Mouse (Mus musculus): ENCODE data around the gene Polr2e. TPM values are rescaled to one million over a fixed set of nuclear protein-coding genes. Genes with fewer than 3 reads are reported as not detected.

Polr2e gene
- polyA plus RNA-seq, 1 experiment: 226 TPM

GRCm38 (mm10) chr10:80016511-80016910, 23.1 kb downstream of the Polr2e start, which contains the start of gene Arhgap45:
Gene Arhgap45 (plus strand): TSS chr10:80016653.
- H3K36me3 ChIP-seq (ENCODE audit: control insufficient read depth, insufficient read depth, low read length): peaks cover 35% of the 10 kb centered on the region
- no peaks in the 10 kb centered on the region for H3K27me3 ChIP-seq (ENCODE audit: control insufficient read depth, insufficient read depth, low read length)
- TF ChIP-seq CTCF (IDR thresholded peaks at IDR 0.05; ENCODE audit: borderline replicate concordance, control insufficient read depth, extremely low read depth, insufficient read depth, low read length, poor library complexity) (no peak), POLR2A (IDR thresholded peaks at IDR 0.05; ENCODE audit: control insufficient read depth, extremely low read depth, insufficient read depth, low read length, poor library complexity) (peak; percentile 98)
- DNase-seq: peak; percentile 91
- WGBS: 3% methylated on average over 11 of the region's 11 CpGs
- peak within 1 kb of the TSS; percentile 99 for H3K27ac ChIP-seq (ENCODE audit: control insufficient read depth, insufficient read depth, low read length)
- H3K4me3 ChIP-seq (ENCODE audit: control insufficient read depth, insufficient read depth, low read length): peak within 1 kb of the TSS; percentile 83
- H3K4me1 ChIP-seq (replicated peaks; ENCODE audit: control insufficient read depth, insufficient read depth, low read length): peaks cover 41% of the 10 kb centered on the region

DNA sequence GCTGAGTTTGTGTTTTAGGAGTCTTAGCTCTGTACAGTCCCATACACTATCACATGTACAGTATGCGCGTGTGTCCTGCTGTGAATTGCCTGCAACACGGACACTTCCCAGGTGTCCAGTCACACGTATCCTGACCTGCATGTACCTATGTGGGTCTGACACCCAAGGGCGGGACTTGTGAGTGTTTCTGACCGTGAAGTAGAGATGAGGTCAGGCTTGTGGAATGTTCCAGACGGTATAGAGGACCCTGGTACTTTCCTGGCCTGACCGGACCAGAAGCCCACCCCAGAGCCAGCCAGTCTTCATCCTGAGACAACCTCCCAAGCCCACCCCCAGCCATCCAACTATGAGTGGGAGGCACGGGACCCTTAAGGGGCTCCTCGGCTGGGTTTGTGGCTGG, 24.0 kb downstream of the Polr2e start:
- peaks cover 32% of the 10 kb centered on the region for H3K36me3 ChIP-seq (ENCODE audit: control insufficient read depth, insufficient read depth, low read length)
- TF ChIP-seq POLR2A (IDR thresholded peaks at IDR 0.05; ENCODE audit: control insufficient read depth, extremely low read depth, insufficient read depth, low read length, poor library complexity): no peak
- no peak for TF ChIP-seq CTCF (IDR thresholded peaks at IDR 0.05; ENCODE audit: borderline replicate concordance, control insufficient read depth, extremely low read depth, insufficient read depth, low read length, poor library complexity)
- 94% methylated on average over 10 of the region's 10 CpGs for WGBS
- peaks cover 32% of the 10 kb centered on the region for H3K4me1 ChIP-seq (replicated peaks; ENCODE audit: control insufficient read depth, insufficient read depth, low read length)
- no peaks in the 10 kb centered on the region for H3K27me3 ChIP-seq (ENCODE audit: control insufficient read depth, insufficient read depth, low read length)
- DNase-seq: peak; percentile 16
- no peak overlapping the region for H3K4me3 ChIP-seq (ENCODE audit: control insufficient read depth, insufficient read depth, low read length)
- H3K27ac ChIP-seq (ENCODE audit: control insufficient read depth, insufficient read depth, low read length): no peak overlapping the region

GRCm38 (mm10) chr10:80014484-80015290, 24.9 kb downstream of the Polr2e start:
- DNase-seq: peak; percentile 61
- Histone ChIP-seq H3K4me3 (ENCODE audit: control insufficient read depth, insufficient read depth, low read length) (no peak overlapping the region), H3K36me3 (ENCODE audit: control insufficient read depth, insufficient read depth, low read length) (peaks cover 29% of the 10 kb centered on the region), H3K27me3 (ENCODE audit: control insufficient read depth, insufficient read depth, low read length) (no peaks in the 10 kb centered on the region), H3K27ac (ENCODE audit: control insufficient read depth, insufficient read depth, low read length) (no peak overlapping the region), H3K4me1 (replicated peaks; ENCODE audit: control insufficient read depth, insufficient read depth, low read length) (peaks cover 23% of the 10 kb centered on the region)
- TF ChIP-seq POLR2A (IDR thresholded peaks at IDR 0.05; ENCODE audit: control insufficient read depth, extremely low read depth, insufficient read depth, low read length, poor library complexity) (no peak), CTCF (IDR thresholded peaks at IDR 0.05; ENCODE audit: borderline replicate concordance, control insufficient read depth, extremely low read depth, insufficient read depth, low read length, poor library complexity) (peak; percentile 70)
- WGBS: 82% methylated on average over 28 of the region's 28 CpGs

DNA sequence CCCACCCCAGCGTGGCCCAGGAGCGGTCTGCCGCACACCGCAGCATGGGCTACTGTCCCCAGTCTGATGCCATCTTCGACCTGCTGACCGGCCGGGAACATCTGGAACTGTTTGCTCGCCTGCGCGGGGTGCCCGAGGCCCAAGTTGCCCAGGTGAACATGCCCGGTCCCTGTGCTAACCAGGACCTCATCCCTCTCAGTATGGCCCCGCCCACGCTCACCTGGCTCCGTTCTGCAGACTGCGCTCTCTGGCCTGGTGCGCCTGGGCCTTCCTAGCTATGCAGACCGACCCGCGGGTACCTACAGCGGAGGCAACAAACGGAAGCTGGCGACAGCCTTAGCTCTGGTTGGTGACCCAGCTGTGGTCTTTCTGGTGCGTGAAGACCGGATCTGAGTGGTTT, 26.0 kb downstream of the Polr2e start:
- H3K4me1 ChIP-seq (replicated peaks; ENCODE audit: control insufficient read depth, insufficient read depth, low read length): peaks cover 14% of the 10 kb centered on the region
- H3K36me3 ChIP-seq (ENCODE audit: control insufficient read depth, insufficient read depth, low read length): peaks cover 19% of the 10 kb centered on the region
- no peak for TF ChIP-seq CTCF (IDR thresholded peaks at IDR 0.05; ENCODE audit: borderline replicate concordance, control insufficient read depth, extremely low read depth, insufficient read depth, low read length, poor library complexity)
- no peak for TF ChIP-seq POLR2A (IDR thresholded peaks at IDR 0.05; ENCODE audit: control insufficient read depth, extremely low read depth, insufficient read depth, low read length, poor library complexity)
- no peaks in the 10 kb centered on the region for H3K27me3 ChIP-seq (ENCODE audit: control insufficient read depth, insufficient read depth, low read length)
- H3K4me3 ChIP-seq (ENCODE audit: control insufficient read depth, insufficient read depth, low read length): no peak overlapping the region
- 97% methylated on average over 25 of the region's 25 CpGs for WGBS
- DNase-seq: no peak
- H3K27ac ChIP-seq (ENCODE audit: control insufficient read depth, insufficient read depth, low read length): no peak overlapping the region

GRCm38 (mm10) chr10:80011740-80012139, 27.9 kb downstream of the Polr2e start:
- WGBS: 95% methylated on average over 6 of the region's 6 CpGs
- H3K27ac ChIP-seq (ENCODE audit: control insufficient read depth, insufficient read depth, low read length): no peak overlapping the region
- H3K4me3 ChIP-seq (ENCODE audit: control insufficient read depth, insufficient read depth, low read length): no peak overlapping the region
- no peak for DNase-seq
- TF ChIP-seq POLR2A (IDR thresholded peaks at IDR 0.05; ENCODE audit: control insufficient read depth, extremely low read depth, insufficient read depth, low read length, poor library complexity) (no peak), CTCF (IDR thresholded peaks at IDR 0.05; ENCODE audit: borderline replicate concordance, control insufficient read depth, extremely low read depth, insufficient read depth, low read length, poor library complexity) (no peak)
- peaks cover 14% of the 10 kb centered on the region; the same call in 1 of the 2 replicates for H3K36me3 ChIP-seq (ENCODE audit: control insufficient read depth, insufficient read depth, low read length)
- H3K4me1 ChIP-seq (replicated peaks; ENCODE audit: control insufficient read depth, insufficient read depth, low read length): peaks cover 14% of the 10 kb centered on the region
- H3K27me3 ChIP-seq (ENCODE audit: control insufficient read depth, insufficient read depth, low read length): no peaks in the 10 kb centered on the region

DNA sequence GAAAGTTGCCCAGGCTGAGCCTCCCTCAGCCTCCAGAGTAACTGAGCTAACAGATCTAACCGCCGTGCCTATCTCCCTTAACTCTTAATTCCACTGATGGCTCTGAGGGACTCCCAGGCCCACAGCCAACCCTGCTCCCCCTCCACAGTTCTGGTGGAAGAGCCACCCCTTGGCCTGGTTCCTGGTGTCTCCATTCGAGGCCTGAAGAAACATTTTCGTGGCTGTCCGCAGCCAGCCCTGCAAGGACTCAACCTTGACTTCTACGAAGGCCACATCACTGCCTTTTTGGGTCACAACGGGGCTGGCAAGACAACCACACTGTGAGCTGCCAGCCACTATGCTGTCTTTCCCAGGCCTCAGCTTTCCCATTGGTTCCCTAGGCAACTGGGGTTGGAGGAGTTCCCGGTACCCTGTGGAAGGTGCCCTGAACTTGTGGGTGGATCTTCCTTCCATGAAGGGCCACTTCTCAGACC, 35.3 kb downstream of the Polr2e start:
- Histone ChIP-seq H3K4me3 (ENCODE audit: control insufficient read depth, insufficient read depth, low read length) (no peak overlapping the region), H3K27me3 (ENCODE audit: control insufficient read depth, insufficient read depth, low read length) (no peaks in the 10 kb centered on the region), H3K27ac (ENCODE audit: control insufficient read depth, insufficient read depth, low read length) (no peak overlapping the region), H3K36me3 (ENCODE audit: control insufficient read depth, insufficient read depth, low read length) (no peaks in the 10 kb centered on the region), H3K4me1 (replicated peaks; ENCODE audit: control insufficient read depth, insufficient read depth, low read length) (no peaks in the 10 kb centered on the region)
- 95% methylated on average over 8 of the region's 8 CpGs for WGBS
- DNase-seq: no peak
- TF ChIP-seq CTCF (IDR thresholded peaks at IDR 0.05; ENCODE audit: borderline replicate concordance, control insufficient read depth, extremely low read depth, insufficient read depth, low read length, poor library complexity): no peak
- TF ChIP-seq POLR2A (IDR thresholded peaks at IDR 0.05; ENCODE audit: control insufficient read depth, extremely low read depth, insufficient read depth, low read length, poor library complexity): no peak

Data from thymus, adult 2 months (tissue).